Mouse (Mus musculus) megakaryocyte, adult 5-6 weeks (primary cell): ENCODE results near the gene F2r. TPM values are rescaled to one million over a fixed set of nuclear protein-coding genes. Genes with fewer than 3 reads are reported as not detected.

Experiments used
- ATAC-seq: 2 replicates; pipeline ENCODE4 v1.8.0; 2016; ENCODE audit warnings: mild to moderate bottlenecking, inconsistent platforms; ENCODE audit not compliant: poor library complexity, severe bottlenecking
- total RNA-seq, 2 experiments: library from RNA; stranded (forward) in 1 of 2; stranded (reverse) in 1 of 2; fragments of 153-499, 151-499 nt in 1 of 2; fragments of 221-1000, 200-1000 nt in 1 of 2; gene quantifications; 2 replicates each; pipeline versions ENCODE4 v1.2.3 to v1.2.4; 2015 to 2017

F2r gene
- total RNA-seq, 2 experiments from 2014 or later: 1.1 to 1.9 TPM

DNA sequence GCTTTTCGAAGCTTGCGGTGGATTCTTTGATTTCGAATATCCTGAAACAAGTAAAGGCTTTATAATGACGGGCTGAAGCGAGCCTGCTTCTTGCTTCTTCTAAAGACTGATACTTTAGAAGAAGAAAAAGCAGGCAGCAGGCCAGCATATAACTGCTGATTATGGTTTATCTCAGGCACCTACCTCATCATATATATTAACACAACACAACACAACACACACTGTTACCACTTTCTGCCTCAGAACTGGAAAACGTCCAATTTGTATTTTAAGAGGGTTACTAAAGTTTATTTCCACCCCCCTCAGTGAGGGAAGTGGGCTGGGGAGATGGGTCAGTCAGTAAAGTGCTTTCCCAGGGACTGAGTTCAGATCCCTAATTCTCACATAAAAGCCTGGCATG, 13.9 kb upstream of the F2r start:
- no peak for ATAC-seq

DNA sequence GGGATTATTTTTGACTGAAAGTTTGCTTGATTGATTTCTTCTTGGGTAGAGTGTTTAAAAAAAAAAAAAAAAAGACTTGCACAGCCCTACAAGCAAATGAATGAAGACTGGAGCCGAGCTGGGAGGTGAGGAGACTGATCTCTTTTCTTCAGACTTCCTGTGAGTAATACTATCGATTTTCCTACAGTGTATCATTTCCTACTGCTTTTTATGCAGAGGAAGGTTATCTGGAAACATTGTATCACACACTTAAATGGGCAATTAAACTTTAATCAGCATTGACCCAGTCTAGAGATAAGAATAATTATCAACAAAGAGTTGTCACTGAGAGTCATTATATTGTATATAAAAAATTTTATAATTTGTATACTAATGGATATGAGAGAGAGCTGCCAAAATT, 12.5 kb upstream of the F2r start:
- no peak for ATAC-seq

DNA sequence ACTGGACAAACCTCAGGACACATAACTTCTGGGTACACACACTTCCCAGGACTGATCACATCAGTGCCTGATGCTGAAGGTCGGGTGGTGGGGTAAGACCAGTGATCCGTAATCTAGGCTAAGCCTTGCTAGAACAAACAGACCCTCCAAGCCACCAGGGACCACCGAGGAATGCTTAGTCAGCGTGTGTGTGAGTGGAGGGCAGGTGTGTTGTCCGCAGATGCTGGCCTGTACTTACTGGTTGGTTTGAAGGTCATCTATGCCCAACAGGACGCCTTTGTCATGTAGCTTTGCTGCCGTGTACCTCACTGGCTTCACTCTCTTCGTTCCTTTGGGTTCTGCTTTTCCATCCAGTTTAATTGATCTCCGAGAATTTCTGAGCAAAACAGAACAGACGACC, 11.5 kb upstream of the F2r start:
- ATAC-seq: no peak

DNA sequence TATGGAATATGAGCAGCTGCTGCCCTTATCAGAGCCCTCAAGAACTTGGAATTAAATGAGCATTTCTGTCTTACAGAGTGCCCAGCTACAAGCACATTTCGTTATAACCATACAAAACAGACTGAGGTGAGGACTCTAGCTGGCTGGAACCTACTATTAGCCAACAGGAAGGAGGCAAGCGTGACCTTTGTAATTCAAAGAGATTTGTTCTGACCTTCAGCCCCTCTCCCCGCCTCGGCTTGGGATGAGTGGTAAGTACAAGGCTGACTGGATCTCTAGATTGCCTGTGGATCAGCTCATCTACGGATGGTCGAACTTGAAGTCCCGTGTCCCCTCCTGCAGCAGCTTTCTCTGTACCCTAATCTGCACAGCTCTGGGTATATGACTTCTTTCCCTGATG, 8.4 kb upstream of the F2r start:
- ATAC-seq: no peak

DNA sequence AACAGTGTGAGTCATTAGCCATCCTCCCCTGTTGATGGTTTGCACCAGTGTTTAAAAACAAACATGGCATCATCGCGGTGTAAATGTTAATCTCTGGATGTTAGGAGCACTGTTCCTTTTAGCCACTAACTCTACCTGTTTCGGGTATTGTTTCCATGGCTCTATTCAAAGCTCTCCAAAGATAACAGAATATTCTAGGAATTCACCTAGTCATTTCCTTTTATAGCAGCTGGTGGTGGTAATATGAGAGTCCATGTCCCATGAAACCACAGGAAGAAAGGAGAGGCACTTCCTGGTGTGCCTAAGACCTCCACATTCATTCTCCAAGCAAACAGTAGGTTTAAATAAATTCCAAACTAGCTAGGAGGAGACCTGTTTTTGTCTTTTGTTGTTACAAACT, 4.8 kb upstream of the F2r start:
- no peak for ATAC-seq

DNA sequence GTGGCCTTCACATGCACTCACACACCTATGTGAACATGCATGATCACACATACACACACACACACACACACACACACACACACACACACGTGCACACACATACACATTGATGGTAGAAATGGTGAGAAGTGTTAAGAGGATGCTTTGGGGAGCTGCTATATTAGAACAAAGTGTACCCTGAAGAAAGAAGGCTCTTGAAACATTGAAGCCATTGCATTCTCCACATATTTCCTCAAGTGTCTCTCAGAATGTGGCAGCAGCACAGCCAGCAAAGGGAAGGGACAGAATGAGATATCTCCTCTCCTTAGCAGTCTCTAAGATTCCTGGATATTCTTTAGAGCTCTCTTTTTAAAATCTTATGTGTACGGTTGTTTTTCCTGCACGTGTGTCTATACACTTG, 3.3 kb upstream of the F2r start:
- no peak for ATAC-seq

DNA sequence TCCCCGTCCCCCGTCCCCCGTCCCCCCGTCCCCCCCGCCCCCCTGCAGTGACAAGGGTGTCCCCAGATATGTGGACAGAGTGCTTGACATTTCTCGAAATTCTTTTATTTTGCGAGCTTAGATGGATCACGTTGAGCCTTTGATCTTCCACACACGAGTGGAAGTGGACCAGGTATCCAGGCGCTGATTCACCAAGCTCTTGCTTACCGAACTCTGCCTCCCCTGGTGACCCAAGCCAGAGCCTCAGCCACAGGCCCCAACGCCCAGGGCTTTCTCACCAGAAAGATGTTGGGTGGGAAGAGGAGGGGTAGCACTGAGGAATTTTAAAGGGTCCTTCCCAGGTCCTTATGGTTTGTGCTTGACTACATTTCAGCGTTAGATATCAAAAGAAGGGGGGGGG, 572 bp upstream of the F2r start:
- ATAC-seq: no peak

DNA sequence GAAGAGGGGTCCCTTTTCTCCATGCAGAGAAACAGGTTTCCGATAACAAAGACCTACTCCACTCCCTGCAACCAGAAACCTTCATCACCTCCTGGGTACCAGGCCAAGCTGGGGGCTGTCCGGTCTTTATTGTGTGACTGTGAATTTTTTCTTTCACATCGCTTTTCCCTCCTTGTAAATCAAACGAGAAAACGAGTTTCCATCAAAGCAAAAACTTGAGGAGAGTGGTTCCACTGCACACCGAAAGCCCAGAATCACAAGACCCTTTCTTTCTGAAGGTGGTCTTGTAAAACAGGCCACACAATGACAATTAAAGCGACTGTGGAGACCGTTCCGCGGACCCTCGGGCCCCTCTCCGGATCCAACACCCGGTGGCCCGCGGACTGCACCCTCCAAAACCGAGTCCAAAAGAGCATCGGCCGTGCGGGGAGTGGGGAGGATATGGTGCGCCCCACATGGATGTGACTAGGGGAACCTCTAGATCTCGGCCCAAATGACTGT, 566 bp downstream of the F2r start:
- 0 out of 2 replicates have a peak, but pooled peaks have one; percentile 18 for ATAC-seq

DNA sequence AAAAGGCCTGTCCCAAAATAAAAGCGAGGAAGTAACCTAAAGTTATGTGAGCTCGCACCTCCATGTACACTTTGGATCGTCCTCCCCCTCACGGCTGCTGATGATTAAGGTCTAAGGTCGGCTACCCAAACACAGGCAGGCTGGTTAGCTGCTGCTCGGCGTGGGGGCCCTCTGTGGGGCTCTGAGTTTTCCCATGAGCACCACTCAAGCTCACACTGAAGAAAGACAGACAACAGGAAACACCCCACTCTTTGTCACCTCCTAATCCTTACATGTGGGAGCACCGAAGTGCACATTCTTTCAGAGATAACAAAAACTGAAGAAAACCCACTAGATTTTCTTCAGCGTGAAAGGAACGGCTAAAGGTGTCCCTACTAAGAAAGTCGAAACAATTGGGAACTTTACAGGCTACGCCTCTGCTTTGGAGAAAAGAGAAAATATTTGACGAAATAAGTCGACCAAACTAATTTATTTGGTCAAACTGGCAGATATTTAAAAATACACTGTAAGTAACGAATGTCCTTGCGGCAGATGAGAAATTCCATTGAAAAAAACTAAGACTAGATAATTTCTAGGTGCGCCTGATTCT, 1.1 kb downstream of the F2r start:
- no peak for ATAC-seq

DNA sequence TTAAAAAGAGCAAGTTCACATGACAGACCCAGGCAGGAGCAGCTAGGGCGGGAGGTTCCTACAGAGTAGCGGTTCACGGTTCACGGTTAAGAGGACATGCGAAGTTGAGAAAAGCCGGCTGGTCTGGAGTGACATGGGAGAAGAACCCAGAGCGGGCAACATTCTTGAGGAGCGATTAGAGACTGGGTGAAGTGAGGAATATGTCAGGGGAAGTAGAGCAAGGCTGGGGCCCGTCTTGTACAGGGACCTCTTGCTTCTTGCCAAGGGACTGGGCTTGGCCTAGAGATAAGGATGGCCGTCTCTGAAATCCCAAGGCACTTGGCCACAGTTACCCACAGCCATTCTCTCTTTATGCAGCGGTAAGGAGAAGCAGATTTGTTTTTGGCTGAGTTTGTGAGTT, 1.8 kb downstream of the F2r start:
- no peak for ATAC-seq

DNA sequence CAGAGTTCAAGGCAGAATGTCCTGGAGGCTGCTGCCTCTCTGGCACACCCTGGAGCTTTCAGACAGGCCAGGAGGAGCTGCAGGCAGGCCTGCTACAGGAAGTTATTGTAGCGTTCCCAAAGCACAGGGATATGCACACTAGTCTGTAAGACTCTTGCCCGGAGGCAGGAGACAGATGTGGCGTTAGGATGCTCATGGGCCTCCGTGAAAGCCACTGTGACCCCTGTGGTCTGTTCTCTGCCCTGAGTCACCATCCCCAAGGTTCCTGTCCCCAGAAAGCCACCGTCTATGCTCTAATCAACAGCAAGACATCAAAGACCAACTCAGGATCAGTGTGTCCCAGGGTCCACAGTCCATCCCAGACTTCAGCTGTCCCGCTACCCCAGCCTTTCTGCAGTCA, 3.5 kb downstream of the F2r start:
- ATAC-seq: no peak

DNA sequence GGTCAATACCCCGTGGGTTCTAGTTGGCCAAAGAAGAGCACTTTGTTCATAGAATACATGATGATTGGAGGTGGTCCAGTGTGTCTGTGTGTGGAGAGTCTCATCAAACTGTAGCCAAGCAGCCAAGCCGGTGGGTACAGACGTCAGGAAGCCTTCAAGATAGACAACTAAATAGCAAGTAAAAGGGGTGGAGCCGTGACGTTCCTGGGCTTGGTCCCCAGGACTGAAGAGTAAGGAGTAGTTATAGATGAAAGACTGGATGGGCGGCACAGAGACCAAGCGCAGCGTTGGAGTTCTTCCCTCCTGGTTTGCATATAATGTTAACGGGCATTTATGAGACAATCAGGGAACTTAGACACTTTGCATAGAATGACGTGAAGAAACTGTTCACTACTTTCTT, 6.0 kb downstream of the F2r start:
- no peak for ATAC-seq

DNA sequence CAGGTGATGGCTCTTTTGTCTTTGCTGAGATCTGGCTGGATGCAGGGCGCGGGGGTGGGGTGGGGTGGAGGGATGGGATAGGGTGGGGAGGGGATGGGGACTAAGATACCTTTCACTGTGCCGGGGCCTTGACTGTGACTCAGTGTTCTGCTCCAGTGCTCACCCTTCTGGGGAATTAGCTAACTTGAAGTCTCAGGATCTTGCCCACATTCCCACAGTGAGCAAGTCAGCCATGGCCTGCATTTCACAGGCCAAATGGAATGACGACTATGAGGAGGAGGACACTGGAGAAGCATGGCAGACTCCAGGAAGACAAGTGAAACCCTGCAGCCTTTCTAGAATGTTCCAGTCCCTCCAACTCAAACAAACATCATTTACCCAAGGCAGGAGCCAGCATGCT, 6.5 kb downstream of the F2r start:
- no peak for ATAC-seq

DNA sequence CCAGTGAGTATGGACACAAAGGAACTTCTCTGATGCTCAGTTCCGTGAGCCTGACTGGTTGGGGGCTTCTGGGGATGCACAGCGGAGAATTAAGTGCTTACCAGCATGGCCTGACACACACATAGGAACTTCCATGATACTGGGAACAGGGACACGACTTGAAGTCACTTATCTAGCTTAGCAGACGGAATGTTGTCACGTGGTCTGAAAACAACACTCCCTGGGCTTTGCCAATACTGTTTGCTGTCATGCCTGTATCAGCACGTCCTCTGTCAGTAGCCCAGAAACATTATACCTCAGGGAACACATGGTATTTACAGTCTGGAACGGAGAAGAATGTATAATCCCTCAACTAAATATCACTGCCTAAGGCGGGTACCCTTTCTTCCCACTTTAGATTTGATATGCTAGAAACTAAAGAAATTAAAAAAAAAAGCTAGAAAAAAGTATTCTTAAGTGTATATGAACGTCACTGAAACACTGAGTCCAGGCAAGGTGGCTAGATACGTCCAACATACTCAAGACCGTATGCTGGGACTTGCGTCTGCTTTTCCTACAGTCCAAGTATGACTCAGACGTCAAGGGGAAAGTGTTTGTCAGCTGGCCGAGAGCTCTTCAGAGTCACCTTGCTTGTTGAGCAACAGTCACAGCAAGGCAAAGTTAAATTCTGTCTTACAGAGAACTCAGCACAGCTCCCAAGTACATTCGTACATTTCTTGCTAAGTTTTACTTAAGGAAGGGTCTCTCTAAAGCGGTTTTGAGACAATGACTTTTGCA, 7.3 kb downstream of the F2r start:
- ATAC-seq: no peak

DNA sequence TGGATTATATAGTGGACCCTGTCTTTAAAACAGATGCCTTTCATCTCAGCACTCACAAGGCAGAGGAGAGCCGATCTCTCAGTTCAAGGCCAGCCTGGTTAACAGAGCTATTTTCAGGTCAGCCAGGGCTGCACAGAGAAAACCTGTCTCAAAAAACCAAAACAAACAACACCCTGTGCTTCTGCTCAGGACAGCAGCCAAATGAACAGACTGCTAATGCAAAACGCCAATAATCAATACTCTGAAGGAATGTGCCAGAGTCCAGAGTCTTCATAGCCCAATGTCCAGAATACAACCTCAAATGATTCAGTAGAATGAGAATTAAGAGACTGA, 9.2 kb downstream of the F2r start:
- ATAC-seq: no peak

DNA sequence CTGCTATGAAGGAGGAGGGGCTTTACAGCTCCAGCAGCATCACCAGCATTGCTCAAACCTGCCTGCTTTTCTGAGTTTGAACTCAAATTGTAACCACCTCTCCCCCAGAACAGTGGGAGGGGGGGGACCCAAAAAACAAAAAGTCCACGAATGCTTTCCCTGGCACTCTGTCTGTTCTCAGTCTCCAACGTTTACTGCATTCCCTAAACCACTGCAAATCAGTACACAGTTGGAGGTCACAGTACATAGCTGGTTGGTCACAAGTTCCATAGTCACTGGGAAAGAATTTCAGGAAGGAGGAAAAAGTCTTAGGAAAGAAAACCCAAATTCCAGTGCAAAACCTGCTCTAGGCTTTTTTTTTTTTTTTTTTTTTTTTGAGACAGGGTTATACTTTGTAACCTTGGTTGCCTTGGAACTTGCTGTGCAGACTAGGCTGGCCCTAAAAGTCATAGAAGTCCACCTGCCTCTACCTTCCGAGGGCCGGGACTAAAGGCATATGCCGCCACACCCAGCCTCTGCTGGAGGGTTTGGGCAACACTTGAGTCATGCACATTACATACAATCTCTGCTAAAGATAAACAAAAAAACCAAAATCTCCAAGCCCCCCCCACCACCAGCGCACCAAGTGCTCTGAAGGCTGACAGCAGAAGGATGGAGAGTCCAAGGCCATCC, 9.7 kb downstream of the F2r start:
- ATAC-seq: no peak

DNA sequence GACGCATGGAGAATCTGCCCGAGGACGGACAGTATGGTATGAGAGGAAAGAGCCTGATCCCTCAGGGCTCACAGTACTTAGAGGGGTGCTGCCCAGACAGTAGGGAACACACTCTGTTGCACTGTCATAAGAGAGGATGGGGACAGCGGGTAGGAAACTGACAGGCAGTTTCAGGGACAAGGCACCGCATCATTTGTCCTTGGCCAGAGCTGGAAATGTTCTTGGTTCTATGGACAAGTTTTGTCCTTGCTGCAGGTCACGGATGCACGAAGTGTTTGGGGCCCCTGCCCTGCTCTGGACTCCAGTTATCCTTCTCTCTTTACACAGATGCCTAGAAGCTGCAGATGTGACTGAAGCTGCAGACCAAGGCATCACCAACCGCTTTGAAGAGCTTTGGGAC, 11.3 kb downstream of the F2r start:
- ATAC-seq: no peak

DNA sequence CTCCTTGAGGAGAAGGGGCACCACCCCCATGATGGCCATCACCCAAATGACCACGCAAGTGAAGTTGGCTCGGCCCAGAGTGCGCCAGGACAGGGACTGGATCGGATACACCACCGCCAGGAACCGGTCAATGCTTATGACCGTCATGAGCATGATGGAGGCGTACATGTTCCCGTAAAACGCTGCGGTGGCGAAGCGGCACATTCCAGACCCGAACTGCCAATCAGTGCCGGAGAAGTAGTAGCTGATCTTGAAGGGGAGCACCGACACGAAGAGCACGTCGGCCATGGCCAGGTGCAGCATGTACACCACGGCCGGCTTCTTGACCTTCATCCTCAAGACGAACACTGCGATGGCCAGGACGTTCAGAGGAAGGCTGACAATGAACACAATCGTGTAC, 14.0 kb downstream of the F2r start:
- no peak for ATAC-seq

DNA sequence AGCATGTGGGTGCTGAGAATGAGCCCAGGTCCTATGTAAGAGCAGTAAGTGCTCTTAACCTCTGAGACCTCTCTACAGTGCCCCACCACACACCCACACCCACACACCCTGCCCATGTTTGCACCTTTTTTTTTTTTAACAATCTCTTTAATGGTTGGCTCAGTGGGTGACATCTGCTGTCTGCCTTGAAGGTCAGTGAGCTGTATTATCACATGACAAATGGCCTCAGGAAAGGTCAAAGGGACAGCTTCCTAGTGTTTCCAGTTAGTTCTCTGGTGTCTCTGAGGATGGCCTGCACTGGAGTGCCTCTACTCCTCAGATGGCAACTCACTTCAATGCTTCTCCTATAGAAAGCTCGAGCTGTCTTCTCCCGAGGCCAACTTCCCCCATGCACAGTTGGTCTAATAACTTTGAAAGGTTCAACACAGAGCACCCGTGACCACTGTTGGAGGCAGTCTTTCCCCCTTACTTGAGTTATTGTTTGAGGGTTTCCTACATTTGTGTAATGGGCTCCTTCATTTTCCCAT, 18.4 kb downstream of the F2r start:
- no peak for ATAC-seq

DNA sequence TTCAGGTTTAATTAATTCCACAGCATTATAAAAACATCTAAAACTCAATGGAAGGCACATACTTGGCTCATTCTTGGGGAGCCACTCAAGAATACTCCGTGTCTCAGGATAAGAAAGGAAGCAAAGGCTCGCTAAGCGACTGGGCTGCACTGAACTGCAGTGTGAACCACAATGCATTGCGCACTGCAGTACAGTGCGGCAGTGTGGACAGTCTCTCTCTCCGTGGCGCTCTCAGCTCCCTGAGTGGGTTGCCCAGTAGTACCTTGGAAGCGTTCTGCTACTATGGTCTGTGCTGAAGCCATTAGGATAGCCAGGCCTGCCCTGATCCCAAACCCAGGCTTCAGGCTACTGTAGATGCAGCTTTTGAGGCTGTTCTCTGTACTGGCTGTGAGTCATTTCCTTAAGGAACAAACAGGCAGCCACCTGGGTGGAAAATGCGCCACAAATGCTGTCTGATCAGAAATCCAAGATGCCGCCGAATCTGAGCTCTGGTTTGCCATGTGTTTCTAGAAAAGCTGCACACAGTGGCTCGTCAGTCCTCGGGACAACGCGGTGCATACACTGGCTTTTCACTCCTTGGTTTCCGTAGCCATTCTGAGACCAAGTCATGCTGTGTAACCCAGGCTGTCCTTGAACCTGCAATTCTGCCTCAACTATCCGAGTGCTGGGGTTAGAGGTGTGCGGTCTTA, 19.9 kb downstream of the F2r start:
- ATAC-seq: no peak

DNA sequence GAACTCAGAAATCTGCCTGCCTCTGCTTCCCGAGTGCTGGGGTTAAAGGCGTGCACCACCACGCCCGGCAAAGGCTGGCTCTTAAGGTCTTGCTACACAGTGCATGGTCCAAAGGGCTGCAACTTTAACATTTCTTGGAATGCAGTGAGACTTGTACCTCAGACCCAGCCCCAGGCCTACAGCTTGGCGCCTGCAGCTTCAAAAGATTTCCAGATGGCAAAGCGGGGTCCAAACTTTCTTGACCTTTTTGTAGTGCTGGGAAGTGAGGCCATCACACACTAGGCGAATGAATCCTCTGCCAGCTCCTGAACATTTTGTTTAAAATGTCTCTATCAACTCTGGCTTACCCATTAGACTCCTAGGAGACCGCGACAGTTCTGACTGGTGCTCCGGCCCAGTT, 20.7 kb downstream of the F2r start:
- no peak for ATAC-seq

DNA sequence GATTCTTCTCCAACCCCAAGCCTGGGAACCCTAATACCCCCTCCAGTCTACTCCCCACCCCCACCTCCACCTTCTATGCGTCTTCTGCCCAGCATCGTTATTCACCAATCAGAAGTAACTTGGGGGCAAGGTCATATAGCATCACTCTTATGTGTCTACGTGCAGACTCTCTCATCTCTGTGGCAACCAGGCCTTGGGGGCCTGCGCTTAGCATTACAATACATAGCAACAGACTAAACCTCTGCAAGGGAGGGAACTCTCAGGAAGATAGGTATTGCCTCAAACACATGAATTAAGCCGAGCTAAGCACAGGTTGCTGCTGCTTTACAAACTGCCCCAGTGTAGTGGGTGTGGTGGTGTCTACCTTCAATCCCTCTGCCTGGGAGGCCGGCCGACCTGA, 21.6 kb downstream of the F2r start:
- no peak for ATAC-seq
